22 mouse cellular contexts compared by ENCODE assay signal in genomic region chr17:69112232-69112631, GRCm38 (mm10).
"Had no signal": no experiment of that assay in that cellular context is flagged by ENCODE, and none has a peak within 500 bp of the region (broad histone marks: within the 10 kb centered on the region; RNA-seq: fewer than 3 reads in every experiment).

No protein-coding gene starts in this region.

- H3K4me1 ChIP-seq: kidney, embryonic 15.5 days; limb, embryonic 10.5 days; limb, embryonic 13.5 days; liver, embryonic 12.5 days; liver, embryonic 15.5 days; lung, embryonic 15.5 days; megakaryocyte, embryonic 14.5 days; midbrain, embryonic 10.5 days; midbrain, embryonic 15.5 days; neural tube, embryonic 12.5 days; stomach, embryonic 15.5 days had no signal

- ATAC-seq: liver, embryonic 12.5 days; midbrain, embryonic 15.5 days had no signal

- H3K4me3 ChIP-seq: kidney, embryonic 15.5 days; limb, embryonic 10.5 days; limb, embryonic 13.5 days; liver, embryonic 12.5 days; liver, embryonic 15.5 days; lung, embryonic 15.5 days; megakaryocyte, embryonic 14.5 days; midbrain, embryonic 10.5 days; midbrain, embryonic 15.5 days; neural tube, embryonic 12.5 days; stomach, embryonic 15.5 days had no signal

- H3K9ac ChIP-seq: kidney, embryonic 15.5 days; limb, embryonic 13.5 days; liver, embryonic 12.5 days; liver, embryonic 15.5 days; lung, embryonic 15.5 days; midbrain, embryonic 15.5 days; neural tube, embryonic 12.5 days; stomach, embryonic 15.5 days had no signal

- H3K27me3 ChIP-seq: kidney, embryonic 15.5 days; limb, embryonic 13.5 days; liver, embryonic 12.5 days; liver, embryonic 15.5 days; lung, embryonic 15.5 days; megakaryocyte, embryonic 14.5 days; midbrain, embryonic 15.5 days; neural tube, embryonic 12.5 days; stomach, embryonic 15.5 days had no signal

- H3K9me3 ChIP-seq: kidney, embryonic 15.5 days; limb, embryonic 10.5 days; limb, embryonic 13.5 days; liver, embryonic 12.5 days; liver, embryonic 15.5 days; lung, embryonic 15.5 days; midbrain, embryonic 10.5 days; midbrain, embryonic 15.5 days; neural tube, embryonic 12.5 days; stomach, embryonic 15.5 days had no signal

- H3K36me3 ChIP-seq: kidney, embryonic 15.5 days; limb, embryonic 10.5 days; limb, embryonic 13.5 days; liver, embryonic 12.5 days; liver, embryonic 15.5 days; lung, embryonic 15.5 days; midbrain, embryonic 10.5 days; midbrain, embryonic 15.5 days; neural tube, embryonic 12.5 days; stomach, embryonic 15.5 days had no signal

- H3K4me2 ChIP-seq: kidney, embryonic 15.5 days; limb, embryonic 13.5 days; liver, embryonic 12.5 days; liver, embryonic 15.5 days; lung, embryonic 15.5 days; midbrain, embryonic 15.5 days; neural tube, embryonic 12.5 days; stomach, embryonic 15.5 days had no signal

- DNase-seq: kidney, adult 11 months; kidney, adult 8-10 months; kidney, postnatal 10 days; kidney, postnatal 36 days; liver; lung, adult 18-20 months; lung, postnatal 10 days; lung, postnatal 36 days; right cerebral cortex, postnatal 25 days; spleen, adult 18-20 months; thymus, postnatal 25 days had no signal

- H3K27ac ChIP-seq: kidney, embryonic 15.5 days; limb, embryonic 10.5 days; limb, embryonic 13.5 days; liver, embryonic 12.5 days; liver, embryonic 15.5 days; lung, embryonic 15.5 days; midbrain, embryonic 10.5 days; midbrain, embryonic 15.5 days; neural tube, embryonic 12.5 days; stomach, embryonic 15.5 days had no signal
